In genomic region chr2:7031389-7031788, GRCm38 (mm10) we compare ENCODE assay signal across 14 mouse cellular contexts.
"Had no signal": no experiment of that assay in that cellular context is flagged by ENCODE, and none has a peak within 500 bp of the region (broad histone marks: within the 10 kb centered on the region; RNA-seq: fewer than 3 reads in every experiment).

No protein-coding gene starts in this region.

- H3K27ac ChIP-seq: kidney, postnatal 0 days; limb, embryonic 13.5 days; liver, embryonic 14.5 days; midbrain, embryonic 10.5 days; neural tube, embryonic 15.5 days had no signal

- H3K4me3 ChIP-seq: limb, embryonic 13.5 days; midbrain, embryonic 10.5 days; myocyte; neural tube, embryonic 15.5 days had no signal

- H3K9ac ChIP-seq: limb, embryonic 13.5 days; liver, embryonic 14.5 days; neural tube, embryonic 15.5 days had no signal

- DNase-seq: kidney, adult 8-10 months; kidney, postnatal 36 days; lung, postnatal 4 days; midbrain, embryonic 14.5 days; right cerebral cortex, adult 18-20 months; right cerebral cortex, postnatal 25 days; thymus, postnatal 36 days had no signal

- H3K4me1 ChIP-seq: limb, embryonic 13.5 days; neural tube, embryonic 15.5 days had no signal

- H3K4me2 ChIP-seq: limb, embryonic 13.5 days; neural tube, embryonic 15.5 days had no signal

- ATAC-seq: intestine, postnatal 0 days had no signal

- H3K9me3 ChIP-seq: limb, embryonic 13.5 days; midbrain, embryonic 10.5 days; neural tube, embryonic 15.5 days had no signal

- H3K27me3 ChIP-seq: limb, embryonic 13.5 days; neural tube, embryonic 15.5 days had no signal

- H3K36me3 ChIP-seq: limb, embryonic 13.5 days; midbrain, embryonic 10.5 days; neural tube, embryonic 15.5 days had no signal
